Mouse (Mus musculus): ENCODE data around the gene Cramp1l. TPM values are rescaled to one million over a fixed set of nuclear protein-coding genes. Genes with fewer than 3 reads are reported as not detected.
A peak's percentile ranks its signal among the peaks of the same experiment; 100 is the strongest.

Gene Cramp1l
- 17.4 and 22.3 TPM in 2 replicates for total RNA-seq (2014; rRNA removed)
- polyA plus RNA-seq (2015; fragmentation: Nextera tagmentation; extraction: Ambion mirVana), result 2.7 and 3.2 TPM in 2 replicates

- peaks cover 12% of the 10 kb centered on the region; the same call in 1 of the 2 replicates for H3K36me3 ChIP-seq (ENCODE audit: insufficient read depth, low read length)
- peak within 1 kb of the TSS; percentile 77 for H3K27ac ChIP-seq (ENCODE audit: low read depth, low read length)
- WGBS, result under 1% methylated on average over 59 of the region's 62 CpGs
- H3K27me3 ChIP-seq (ENCODE audit: insufficient read depth, low read length), result no peaks in the 10 kb centered on the region
- peak; percentile 100 for DNase-seq (ENCODE audit: low spot score)
- peak within 1 kb of the TSS; percentile 81 for H3K4me3 ChIP-seq (ENCODE audit: low read depth, low read length)
- peak; percentile 98 for ATAC-seq (ENCODE audit: low FRiP score)
- no peak for TF ChIP-seq CTCF (IDR thresholded peaks at IDR 0.05)
- H3K9ac ChIP-seq (replicated peaks; ENCODE audit: low read length, poor library complexity, severe bottlenecking), result peak within 1 kb of the TSS; percentile 75
- H3K9me3 ChIP-seq (ENCODE audit: low read length), result no peaks in the 10 kb centered on the region
- peak within 1 kb of the TSS; percentile 100 for H3K4me2 ChIP-seq (ENCODE audit: low read depth, low read length, poor library complexity, severe bottlenecking)
- H3K4me1 ChIP-seq (ENCODE audit: insufficient read depth, low read length), result peaks cover 10% of the 10 kb centered on the region
These were observed at the start of gene Cramp1l, which contains the start of gene Ift140 for GRCm38 (mm10) chr17:25015655-25016291. TSS of gene Cramp1l (minus strand) at chr17:25015788. TSS of gene Ift140 (plus strand) at chr17:25016085.

GRCm38 (mm10) chr17:25065189-25065588 is 49.6 kb upstream of the Cramp1l start:
- H3K4me2 ChIP-seq (ENCODE audit: low read depth, low read length, poor library complexity, severe bottlenecking), result no peak overlapping the region
- WGBS, result 86% methylated on average over 3 of the region's 3 CpGs

GRCm38 (mm10) chr17:25064351-25064750 is 48.8 kb upstream of the Cramp1l start:
- no peak overlapping the region for H3K4me3 ChIP-seq (ENCODE audit: low read depth, low read length)
- DNase-seq (ENCODE audit: low spot score), result peak; percentile 6
- no peak for TF ChIP-seq CTCF (IDR thresholded peaks at IDR 0.05)
- H3K9me3 ChIP-seq (ENCODE audit: low read length), result no peaks in the 10 kb centered on the region
- no peaks in the 10 kb centered on the region for H3K4me1 ChIP-seq (ENCODE audit: insufficient read depth, low read length)
- H3K36me3 ChIP-seq (ENCODE audit: insufficient read depth, low read length), result peaks cover 33% of the 10 kb centered on the region
- no peak for ATAC-seq (ENCODE audit: low FRiP score)
- H3K4me2 ChIP-seq (ENCODE audit: low read depth, low read length, poor library complexity, severe bottlenecking), result no peak overlapping the region
- no peak overlapping the region for H3K27ac ChIP-seq (ENCODE audit: low read depth, low read length)
- H3K9ac ChIP-seq (replicated peaks; ENCODE audit: low read length, poor library complexity, severe bottlenecking), result no peak overlapping the region
- no peaks in the 10 kb centered on the region for H3K27me3 ChIP-seq (ENCODE audit: insufficient read depth, low read length)
- WGBS, result 80% methylated on average over 9 of the region's 9 CpGs

More at GRCm38 (mm10) chr17:25065189-25065588, 49.6 kb upstream of the Cramp1l start:
- H3K27me3 ChIP-seq (ENCODE audit: insufficient read depth, low read length), result no peaks in the 10 kb centered on the region
- no peaks in the 10 kb centered on the region for H3K4me1 ChIP-seq (ENCODE audit: insufficient read depth, low read length)
- H3K9me3 ChIP-seq (ENCODE audit: low read length), result no peaks in the 10 kb centered on the region
- no peak overlapping the region for H3K9ac ChIP-seq (replicated peaks; ENCODE audit: low read length, poor library complexity, severe bottlenecking)
- peaks cover 29% of the 10 kb centered on the region for H3K36me3 ChIP-seq (ENCODE audit: insufficient read depth, low read length)
- no peak for DNase-seq (ENCODE audit: low spot score)
- TF ChIP-seq CTCF (IDR thresholded peaks at IDR 0.05), result no peak
- no peak for ATAC-seq (ENCODE audit: low FRiP score)
- H3K4me3 ChIP-seq (ENCODE audit: low read depth, low read length), result no peak overlapping the region
- no peak overlapping the region for H3K27ac ChIP-seq (ENCODE audit: low read depth, low read length)

GRCm38 (mm10) chr17:25063872-25064271 is 48.3 kb upstream of the Cramp1l start:
- DNase-seq (ENCODE audit: low spot score), result peak; percentile 7
- H3K4me3 ChIP-seq (ENCODE audit: low read depth, low read length), result no peak overlapping the region
- WGBS, result 87% methylated on average over 12 of the region's 12 CpGs
- no peak overlapping the region for H3K27ac ChIP-seq (ENCODE audit: low read depth, low read length)
- TF ChIP-seq CTCF (IDR thresholded peaks at IDR 0.05), result no peak
- H3K9me3 ChIP-seq (ENCODE audit: low read length), result no peaks in the 10 kb centered on the region
- H3K27me3 ChIP-seq (ENCODE audit: insufficient read depth, low read length), result no peaks in the 10 kb centered on the region
- H3K9ac ChIP-seq (replicated peaks; ENCODE audit: low read length, poor library complexity, severe bottlenecking), result no peak overlapping the region
- ATAC-seq (ENCODE audit: low FRiP score), result no peak
- H3K36me3 ChIP-seq (ENCODE audit: insufficient read depth, low read length), result peaks cover 36% of the 10 kb centered on the region
- no peak overlapping the region for H3K4me2 ChIP-seq (ENCODE audit: low read depth, low read length, poor library complexity, severe bottlenecking)
- no peaks in the 10 kb centered on the region for H3K4me1 ChIP-seq (ENCODE audit: insufficient read depth, low read length)

- Histone ChIP-seq H3K4me3 (ENCODE audit: low read depth, low read length) (no peak overlapping the region), H3K4me2 (ENCODE audit: low read depth, low read length, poor library complexity, severe bottlenecking) (no peak overlapping the region), H3K36me3 (ENCODE audit: insufficient read depth, low read length) (peaks cover 38% of the 10 kb centered on the region), H3K9ac (replicated peaks; ENCODE audit: low read length, poor library complexity, severe bottlenecking) (no peak overlapping the region), H3K27me3 (ENCODE audit: insufficient read depth, low read length) (no peaks in the 10 kb centered on the region), H3K27ac (ENCODE audit: low read depth, low read length) (no peak overlapping the region), H3K9me3 (ENCODE audit: low read length) (no peaks in the 10 kb centered on the region), H3K4me1 (ENCODE audit: insufficient read depth, low read length) (no peaks in the 10 kb centered on the region)
- WGBS, result 71% methylated on average over 4 of the region's 4 CpGs
- no peak for TF ChIP-seq CTCF (IDR thresholded peaks at IDR 0.05)
- ATAC-seq (ENCODE audit: low FRiP score) (no peak), DNase-seq (ENCODE audit: low spot score) (no peak)
These were observed 47.7 kb upstream of the Cramp1l start for GRCm38 (mm10) chr17:25063261-25063660.

- 0 out of 2 replicates have a peak, but pooled peaks have one; percentile 10 for TF ChIP-seq CTCF (IDR thresholded peaks at IDR 0.05)
- DNase-seq (ENCODE audit: low spot score) (no peak), ATAC-seq (ENCODE audit: low FRiP score) (no peak)
- no peaks in the 10 kb centered on the region for H3K27me3 ChIP-seq (ENCODE audit: insufficient read depth, low read length)
- H3K4me1 ChIP-seq (ENCODE audit: insufficient read depth, low read length), result no peaks in the 10 kb centered on the region
- H3K9ac ChIP-seq (replicated peaks; ENCODE audit: low read length, poor library complexity, severe bottlenecking), result no peak overlapping the region
- H3K4me2 ChIP-seq (ENCODE audit: low read depth, low read length, poor library complexity, severe bottlenecking), result no peak overlapping the region
- no peaks in the 10 kb centered on the region for H3K9me3 ChIP-seq (ENCODE audit: low read length)
- no peak overlapping the region for H3K27ac ChIP-seq (ENCODE audit: low read depth, low read length)
- H3K4me3 ChIP-seq (ENCODE audit: low read depth, low read length), result no peak overlapping the region
- H3K36me3 ChIP-seq (ENCODE audit: insufficient read depth, low read length), result peaks cover 52% of the 10 kb centered on the region
- 92% methylated on average over 6 of the region's 6 CpGs for WGBS
These were observed 41.5 kb upstream of the Cramp1l start for GRCm38 (mm10) chr17:25057041-25057440.
